Mouse (Mus musculus) hindbrain, postnatal 0 days (tissue): ENCODE data around the gene Synj2. TPM values are rescaled to one million over a fixed set of nuclear protein-coding genes. Genes with fewer than 3 reads are reported as not detected.

Experiments
- ATAC-seq: fragments of 200-750 bp; cut with Nextera tagmentation; 2 replicates; pipeline ENCODE4 v1.8.0; 2017; ENCODE audit warnings: mild to moderate bottlenecking, moderate TSS enrichment, moderate library complexity
- DNase-seq: peaks from one replicate; pipeline ENCODE4 v3.0.0-alpha.2; 2015; ENCODE audit warnings: low spot score
- H3K27ac ChIP-seq: fragments of 300-500 bp; sonication (generic); 2 replicates; pipeline ENCODE4 v1.5.1; 2014; ENCODE audit warnings: mild to moderate bottlenecking
- H3K27me3 ChIP-seq: fragments of 300-500 bp; sonication (generic); 2 replicates; pipeline ENCODE4 v1.6.1; 2014; ENCODE audit warnings: low read length, mixed read lengths; ENCODE audit not compliant: insufficient read depth
- H3K36me3 ChIP-seq: fragments of 300-500 bp; sonication (generic); 2 replicates; pipeline ENCODE4 v1.6.1; 2014; ENCODE audit warnings: low read length, mixed read lengths; ENCODE audit not compliant: insufficient read depth
- H3K4me1 ChIP-seq: fragments of 300-500 bp; sonication (generic); 2 replicates; pipeline ENCODE4 v1.6.1; 2014; ENCODE audit warnings: antibody characterized with exemption, low read length, mixed read lengths; ENCODE audit not compliant: insufficient read depth
- H3K4me2 ChIP-seq: fragments of 300-500 bp; sonication (generic); 2 replicates; pipeline ENCODE4 v1.6.1; 2014; ENCODE audit warnings: low read depth, mild to moderate bottlenecking, low read length, moderate library complexity, mixed read lengths
- H3K4me3 ChIP-seq: fragments of 300-500 bp; sonication (generic); 2 replicates; pipeline ENCODE4 v1.5.1; 2014; ENCODE audit warnings: low read length
- H3K9ac ChIP-seq: fragments of 300-500 bp; sonication (generic); replicated peaks from 2 replicates; pipeline ENCODE4 v1.6.1; 2014; ENCODE audit warnings: mild to moderate bottlenecking, low read length, moderate library complexity, mixed read lengths
- H3K9me3 ChIP-seq: fragments of 300-500 bp; sonication (generic); 2 replicates; pipeline ENCODE4 v1.6.1; 2016; ENCODE audit warnings: low read length, mixed read lengths
- CTCF ChIP-seq: IDR thresholded peaks from 2 replicates; pipeline ENCODE4 v1.5.1; 2016; ENCODE audit warnings: antibody characterized with exemption, control low read depth, low read depth
- WGBS: fragments of 180-500 bp; shearing (Covaris S2); extraction: QIAGEN DNeasy Blood & Tissue Kit; methylation state at CpG from one replicate; pipeline ENCODE4 v1.1.7; 2014; 5-methylcytosine and 5-hydroxymethylcytosine counted together
- polyA plus RNA-seq: library from polyadenylated mRNA; unstranded; fragments of >200 nt; fragmentation: Nextera tagmentation; extraction: Ambion mirVana; gene quantifications from 2 replicates; pipeline ENCODE4 v1.2.1, GENCODE M21; 2015
- total RNA-seq: library from RNA; depleted of rRNA; stranded (reverse); fragments of >200 nt; gene quantifications from 2 replicates; pipeline ENCODE4 v1.2.3, GENCODE M21; 2014

The Synj2 gene
- total and polyA plus RNA-seq, 2 experiments from 2014 or later = 2.9 to 4.8 TPM

DNA sequence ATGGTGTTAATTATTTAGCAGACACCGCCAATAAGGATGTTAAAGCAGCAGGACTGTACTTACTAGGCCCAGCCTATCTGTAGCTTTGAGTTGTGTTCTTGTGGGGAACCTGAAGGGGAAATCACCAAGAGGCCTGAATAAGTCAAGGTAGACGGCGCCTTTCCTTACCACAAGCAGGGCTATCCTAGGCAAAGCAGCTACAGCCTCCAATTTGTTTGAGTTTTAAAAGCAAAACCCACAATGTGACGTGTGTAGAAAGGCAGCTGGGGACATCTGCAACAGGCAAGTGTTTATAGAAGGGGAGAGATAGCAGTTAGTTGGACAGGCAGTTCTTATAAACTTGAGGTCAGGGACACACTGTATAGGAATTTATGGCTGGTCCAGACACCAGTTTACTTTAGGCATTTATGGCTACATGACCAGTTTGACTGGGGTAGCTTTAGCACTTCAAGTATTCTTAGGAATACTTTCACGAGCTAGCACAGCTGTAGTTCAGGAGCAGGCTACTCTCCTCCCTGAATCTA is 29.3 kb downstream of the Synj2 start:
- Histone ChIP-seq H3K27ac (no peak overlapping the region), H3K36me3 (no peaks in the 10 kb centered on the region), H3K9ac (no peak overlapping the region), H3K4me1 (peaks cover under 1% of the 10 kb centered on the region; the same call in 1 of the 2 replicates), H3K4me3 (no peak overlapping the region), H3K27me3 (no peaks in the 10 kb centered on the region), H3K4me2 (no peak overlapping the region), H3K9me3 (no peaks in the 10 kb centered on the region)
- TF ChIP-seq CTCF = no peak
- DNase-seq (no peak), ATAC-seq (no peak)
- 82% methylated on average over 5 of the region's 5 CpGs for WGBS

DNA sequence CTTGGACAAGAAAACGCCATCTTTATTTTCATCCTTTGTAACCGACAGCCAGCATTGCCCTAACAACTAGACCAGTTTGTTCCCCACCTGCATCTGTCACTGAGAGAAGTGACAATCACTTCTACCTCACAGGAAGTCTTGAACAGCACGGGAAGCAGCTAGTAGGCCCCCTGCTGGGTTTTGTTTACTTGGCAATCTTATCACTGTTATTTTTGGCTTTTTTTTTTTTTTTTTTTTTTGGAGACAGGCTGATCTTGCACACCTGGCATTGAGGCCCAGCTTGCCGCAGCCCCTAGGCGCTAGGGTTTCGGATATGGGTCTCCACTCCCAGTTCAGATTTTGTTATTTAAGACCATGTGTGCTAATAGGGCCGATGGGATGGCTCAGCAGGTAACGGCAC is 32.5 kb downstream of the Synj2 start:
- H3K4me2 ChIP-seq = no peak overlapping the region
- ATAC-seq (no peak), DNase-seq (no peak)
- no peaks in the 10 kb centered on the region for H3K36me3 ChIP-seq
- no peaks in the 10 kb centered on the region for H3K9me3 ChIP-seq
- no peak overlapping the region for H3K27ac ChIP-seq
- TF ChIP-seq CTCF = no peak
- H3K27me3 ChIP-seq = no peaks in the 10 kb centered on the region
- H3K9ac ChIP-seq = no peak overlapping the region
- WGBS = 77% methylated on average over 8 of the region's 8 CpGs
- H3K4me1 ChIP-seq = peaks cover 16% of the 10 kb centered on the region; the same call in 1 of the 2 replicates
- no peak overlapping the region for H3K4me3 ChIP-seq

DNA sequence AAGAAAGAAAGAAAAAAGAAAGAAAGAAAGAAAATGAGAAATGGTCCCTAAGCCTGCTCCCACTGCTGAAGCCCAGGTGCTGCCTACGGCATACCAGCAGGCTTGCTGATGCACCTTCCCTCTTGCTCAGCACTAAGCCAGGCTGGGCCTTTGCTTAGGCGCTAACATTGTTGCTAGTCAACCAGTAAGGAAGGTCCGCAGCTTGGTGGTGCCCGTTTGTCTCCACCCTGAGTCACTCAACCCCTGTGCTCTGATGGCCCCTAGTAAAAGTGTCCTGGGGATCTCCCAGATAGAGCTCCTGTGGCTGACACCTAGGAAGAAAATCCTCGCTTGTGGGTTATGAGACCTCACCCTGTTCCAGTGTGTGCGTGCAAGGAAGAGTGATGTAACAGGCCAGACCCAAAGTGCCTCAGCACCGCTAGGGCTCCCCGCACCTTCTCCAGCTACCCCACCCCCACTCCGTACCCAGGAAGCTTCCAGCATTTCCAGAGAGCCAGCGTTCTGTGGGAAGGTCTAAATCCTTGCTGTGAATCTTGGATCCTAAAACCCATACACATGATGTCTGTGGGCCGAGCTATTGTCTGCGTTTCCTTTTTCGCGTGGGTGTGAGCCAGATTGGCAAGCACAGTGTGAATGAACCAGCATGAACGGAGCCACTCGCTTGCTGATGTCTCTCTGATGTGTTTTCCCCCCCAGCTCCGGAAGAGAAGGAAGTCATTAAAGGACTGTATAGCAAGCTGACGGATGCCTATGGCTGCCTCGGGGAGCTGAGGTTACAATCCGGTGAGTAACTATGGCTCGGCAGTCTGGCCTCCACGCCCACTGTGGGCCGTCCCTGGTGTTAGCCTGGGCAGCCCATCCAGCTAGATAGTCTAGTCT is 34.3 kb downstream of the Synj2 start:
- H3K4me3 ChIP-seq = no peak overlapping the region; the same call in 1 of the 2 replicates
- no peak overlapping the region for H3K27ac ChIP-seq
- no peak for TF ChIP-seq CTCF
- H3K4me2 ChIP-seq = peak overlapping the region; percentile 37
- no peaks in the 10 kb centered on the region for H3K27me3 ChIP-seq
- DNase-seq (peak; percentile 42), ATAC-seq (peak; percentile 68)
- H3K36me3 ChIP-seq = no peaks in the 10 kb centered on the region
- no peaks in the 10 kb centered on the region for H3K9me3 ChIP-seq
- no peak overlapping the region for H3K9ac ChIP-seq
- 28% methylated on average over 23 of the region's 23 CpGs for WGBS
- H3K4me1 ChIP-seq = peaks cover 16% of the 10 kb centered on the region; the same call in 1 of the 2 replicates

DNA sequence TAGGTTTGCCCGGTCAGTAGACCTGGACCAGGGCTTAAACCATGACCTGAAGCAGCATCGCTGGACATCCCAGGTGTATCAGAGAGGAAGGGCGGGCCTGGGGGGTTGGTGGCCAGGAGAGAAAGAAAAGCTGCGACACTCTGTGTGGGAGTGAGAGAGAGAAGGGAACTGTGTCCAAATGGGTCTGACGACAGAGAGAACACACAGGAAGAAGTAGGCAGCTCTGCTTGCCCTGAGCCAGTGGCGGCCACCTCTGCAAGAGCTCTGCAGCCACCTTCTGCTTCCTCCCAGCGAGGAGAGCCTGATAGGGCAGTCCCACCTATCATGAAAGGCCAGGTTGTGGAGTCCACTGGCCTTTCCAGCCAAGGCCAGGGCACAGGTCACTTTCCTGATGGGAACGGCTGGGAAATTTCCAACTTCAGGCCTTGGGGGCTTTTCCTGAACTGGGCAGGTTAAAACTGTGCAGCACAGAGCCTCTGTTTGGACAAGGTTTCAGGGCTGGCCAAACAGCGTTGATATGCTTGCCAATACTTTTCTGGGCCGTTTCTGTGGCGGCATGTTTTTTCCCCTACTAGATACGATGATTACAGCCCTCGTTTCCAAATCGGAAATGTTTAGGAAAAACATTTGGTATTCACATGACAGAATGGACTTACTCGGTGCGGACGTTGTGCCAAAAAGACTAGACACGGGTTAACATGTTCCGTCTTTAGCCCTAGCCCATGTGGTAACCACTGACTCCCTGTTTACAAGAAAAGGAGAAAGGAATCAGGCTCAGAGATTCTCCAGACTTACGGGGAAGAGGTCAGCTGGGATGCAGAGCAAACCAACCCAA is 35.4 kb downstream of the Synj2 start:
- ATAC-seq (no peak), DNase-seq (no peak)
- no peak overlapping the region for H3K9ac ChIP-seq
- H3K36me3 ChIP-seq = no peaks in the 10 kb centered on the region
- 64% methylated on average over 19 of the region's 20 CpGs for WGBS
- H3K9me3 ChIP-seq = no peaks in the 10 kb centered on the region
- H3K27me3 ChIP-seq = no peaks in the 10 kb centered on the region
- H3K4me3 ChIP-seq = no peak overlapping the region
- H3K4me1 ChIP-seq = peaks cover 16% of the 10 kb centered on the region; the same call in 1 of the 2 replicates
- peak overlapping the region; percentile 40 for H3K4me2 ChIP-seq
- H3K27ac ChIP-seq = no peak overlapping the region
- no peak for TF ChIP-seq CTCF

DNA sequence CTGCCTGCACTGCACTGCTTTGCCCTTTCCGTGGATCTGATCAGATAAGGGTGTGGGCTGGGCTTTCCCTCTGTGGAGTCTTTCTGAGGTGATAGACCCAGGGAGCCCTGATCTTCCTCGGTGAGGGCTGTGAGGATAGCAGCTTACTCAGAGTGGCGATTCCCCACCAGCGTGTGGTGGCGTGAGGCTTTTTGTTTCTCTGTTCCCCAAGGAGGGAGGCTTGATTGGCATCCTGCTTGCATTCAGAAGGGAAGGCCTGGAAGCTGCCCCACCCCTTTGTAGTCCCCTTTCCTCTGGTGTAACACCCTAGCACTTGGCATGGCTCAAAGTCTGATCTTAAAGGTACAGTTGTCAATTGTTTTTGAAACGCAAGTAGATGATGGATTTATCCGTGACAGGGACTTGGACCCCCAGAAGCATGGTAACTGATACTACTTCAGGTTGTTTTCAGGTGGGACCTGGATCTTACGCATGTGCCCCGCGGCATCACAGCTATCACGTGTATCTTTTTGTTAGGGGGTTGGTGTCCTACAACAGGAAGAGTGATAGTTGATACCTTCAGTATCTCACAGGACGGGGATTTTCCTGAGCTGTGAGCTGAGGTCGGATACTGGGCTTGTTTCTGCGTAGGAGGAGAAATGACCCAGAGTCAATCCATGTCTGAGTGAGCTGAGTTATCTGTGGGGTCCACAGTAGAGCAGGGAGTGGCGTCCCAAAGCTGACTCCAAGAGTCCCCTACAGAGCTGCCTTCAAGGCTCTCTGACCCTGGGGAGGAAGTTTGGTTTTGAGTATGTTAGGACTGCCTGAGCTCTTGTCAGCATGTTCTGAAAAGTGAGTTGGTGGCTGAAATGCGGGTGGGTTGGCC is 36.2 kb downstream of the Synj2 start:
- no peak for TF ChIP-seq CTCF
- peak; percentile 37 for DNase-seq
- Histone ChIP-seq H3K4me2 (peak overlapping the region; percentile 40), H3K27ac (no peak overlapping the region), H3K27me3 (no peaks in the 10 kb centered on the region), H3K36me3 (no peaks in the 10 kb centered on the region), H3K9me3 (no peaks in the 10 kb centered on the region), H3K4me3 (no peak overlapping the region), H3K9ac (no peak overlapping the region), H3K4me1 (peaks cover 16% of the 10 kb centered on the region; the same call in 1 of the 2 replicates)
- 0 out of 2 replicates have a peak, but pooled peaks have one; percentile 30 for ATAC-seq
- 56% methylated on average over 16 of the region's 16 CpGs for WGBS
